Mouse (Mus musculus) heart, embryonic 16.5 days (tissue): ENCODE measurements around the gene Nefh. TPM values are rescaled to one million over a fixed set of nuclear protein-coding genes. Genes with fewer than 3 reads are reported as not detected.

Experiments used
- ATAC-seq: fragments of 200-750 bp; cut with Nextera tagmentation; replicated peaks from 2 replicates; pipeline ENCODE4 v1.8.0; 2017; ENCODE audit warnings: moderate number of reproducible peaks; ENCODE audit not compliant: insufficient read depth, low FRiP score; ENCODE audit errors: extremely low read depth
- H3K27ac ChIP-seq: fragments of 300-500 bp; sonication (generic); 2 replicates; pipeline ENCODE4 v1.5.1; 2014; ENCODE audit warnings: mild to moderate bottlenecking, low read length, control low read depth, moderate library complexity
- H3K27me3 ChIP-seq: fragments of 300-500 bp; sonication (generic); 2 replicates; pipeline ENCODE4 v1.6.1; 2014; ENCODE audit warnings: low read length, mixed read lengths; ENCODE audit not compliant: control insufficient read depth, insufficient read depth
- H3K36me3 ChIP-seq: fragments of 300-500 bp; sonication (generic); 2 replicates; pipeline ENCODE4 v1.6.1; 2014; ENCODE audit not compliant: control insufficient read depth, insufficient read depth
- H3K4me1 ChIP-seq: fragments of 300-500 bp; sonication (generic); 2 replicates; pipeline ENCODE4 v1.6.1; 2014; ENCODE audit warnings: low read length, mixed read lengths; ENCODE audit not compliant: control insufficient read depth, insufficient read depth
- H3K4me2 ChIP-seq: fragments of 300-500 bp; sonication (generic); 2 replicates; pipeline ENCODE4 v1.6.1; 2014; ENCODE audit warnings: low read depth, mild to moderate bottlenecking, control low read depth, low read length
- H3K4me3 ChIP-seq: fragments of 300-500 bp; sonication (generic); 2 replicates; pipeline ENCODE4 v1.5.1; 2014; ENCODE audit warnings: mild to moderate bottlenecking, control low read depth, low read length
- H3K9ac ChIP-seq: fragments of 300-500 bp; sonication (generic); 2 replicates; pipeline ENCODE4 v1.6.1; 2014; ENCODE audit warnings: low read length, control low read depth
- H3K9me3 ChIP-seq: fragments of 300-500 bp; sonication (generic); replicated peaks from 2 replicates; pipeline ENCODE4 v1.6.1; 2016; ENCODE audit warnings: low read length; ENCODE audit not compliant: control insufficient read depth
- WGBS: fragments of 180-500 bp; shearing (Covaris S2); extraction: QIAGEN DNeasy Blood & Tissue Kit; methylation state at CpG from one replicate; pipeline ENCODE4 v1.1.7; 2014; 5-methylcytosine and 5-hydroxymethylcytosine counted together
- microRNA-seq: library from miRNA; unstranded; fragments of <30 nt; microRNA quantifications from one replicate; pipeline ENCODE4, GENCODE M21; 2017
- polyA plus RNA-seq: library from polyadenylated mRNA; unstranded; fragments of >200 nt; fragmentation: Nextera tagmentation; extraction: Ambion mirVana; gene quantifications from 2 replicates; pipeline ENCODE4 v1.2.1, GENCODE M21; 2015

Nefh gene
- polyA plus RNA-seq, 1 experiment from 2014 or later, result 0.60 TPM

- Histone ChIP-seq H3K4me2 (peak within 1 kb of the TSS; percentile 99), H3K9ac (peak within 1 kb of the TSS; percentile 90), H3K9me3 (no peaks in the 10 kb centered on the region), H3K27me3 (no peaks in the 10 kb centered on the region), H3K36me3 (peaks cover 3% of the 10 kb centered on the region; the same call in 1 of the 2 replicates), H3K4me3 (peak within 1 kb of the TSS; percentile 94), H3K4me1 (peaks cover 7% of the 10 kb centered on the region), H3K27ac (peak within 1 kb of the TSS; percentile 76)
- ATAC-seq, result peak; percentile 83
- 3% methylated on average over 52 of the region's 52 CpGs for WGBS
These were observed 52.7 kb downstream of the Nefh start, which contains the start of gene Thoc5 for GRCm38 (mm10) chr11:4894848-4895816. Gene Thoc5, plus strand, starts transcription at chr11:4895320.

Small RNA genes within 50 kb of the gene (microRNA-seq; reads per million reads assigned to microRNA genes)
- not detected for gene Mir6918

Other genes with a start within 250 kb of the Nefh start
- 1,930 and 1,976 TPM in 2 replicates for gene Uqcr10, start 243.7 kb downstream of the Nefh start, polyA plus RNA-seq
- gene Zmat5, start 243.4 kb downstream of the Nefh start, polyA plus RNA-seq, result 51.5 and 58.3 TPM in 2 replicates
- 0.10 and 0.14 TPM in 2 replicates for gene Cabp7, start 201.3 kb downstream of the Nefh start, polyA plus RNA-seq
- 42.8 and 44.8 TPM in 2 replicates for gene Nf2, start 98.5 kb downstream of the Nefh start, polyA plus RNA-seq
- 22.3 and 23.2 TPM in 2 replicates for gene Nipsnap1, start 74.1 kb downstream of the Nefh start, polyA plus RNA-seq
- 23.4 and 25.9 TPM in 2 replicates for gene Thoc5, start 52.7 kb downstream of the Nefh start, polyA plus RNA-seq
- 44.4 and 45.1 TPM in 2 replicates for gene Ap1b1, start 38.8 kb upstream of the Nefh start, polyA plus RNA-seq
- gene Rasl10a, start 110.1 kb upstream of the Nefh start, polyA plus RNA-seq, result 0.62 and 1.4 TPM in 2 replicates
- 16.4 and 19.1 TPM in 2 replicates for gene Gas2l1, start 117.3 kb upstream of the Nefh start, polyA plus RNA-seq
- gene Rhbdd3, start 150.9 kb upstream of the Nefh start, polyA plus RNA-seq, result 30.5 and 33.0 TPM in 2 replicates
- 460 and 463 TPM in 2 replicates for gene Ewsr1, start 151.2 kb upstream of the Nefh start, polyA plus RNA-seq
- 8.0 and 10.6 TPM in 2 replicates for gene Emid1, start 204.2 kb upstream of the Nefh start, polyA plus RNA-seq